Mouse (Mus musculus) ES-E14 (cell line): Measurements from ENCODE around the gene Tmem164. TPM values are rescaled to one million over a fixed set of nuclear protein-coding genes. Genes with fewer than 3 reads are reported as not detected.
"Not testable (repeated sequence)": the region's sequence is repeated elsewhere in the genome, so short reads cannot be mapped to it uniquely, and the experiment has no call there.

Experiments
- DNase-seq: peaks from one replicate; pipeline ENCODE4 v3.0.0-alpha.2; 2013; ENCODE audit warnings: low read depth, low spot score
- H3K27ac ChIP-seq: 2 replicates; pipeline ENCODE4 v1.5.1; 2012; ENCODE audit warnings: low read depth, mild to moderate bottlenecking, low read length, moderate library complexity, mixed read lengths; ENCODE audit not compliant: poor library complexity, insufficient read depth, severe bottlenecking
- H3K36me3 ChIP-seq: 2 replicates; pipeline ENCODE4 v1.6.1; 2012; ENCODE audit warnings: mild to moderate bottlenecking, low read length, moderate library complexity, mixed read lengths; ENCODE audit not compliant: control insufficient read depth, poor library complexity, insufficient read depth, severe bottlenecking
- H3K4me1 ChIP-seq, 2 experiments: fragments of 150-350 bp in 1 of 2; sonication (generic) in 1 of 2; 2 replicates each; pipeline ENCODE4 v1.6.1; 2012; ENCODE audit warnings: low read length in 2 of 2, mild to moderate bottlenecking in 1 of 2, mixed read lengths in 1 of 2; ENCODE audit not compliant: control insufficient read depth in 2 of 2, insufficient read depth in 2 of 2, poor library complexity in 1 of 2
- H3K4me3 ChIP-seq, 2 experiments: fragments of 150-350 bp in 1 of 2; sonication (generic) in 1 of 2; 2 replicates each; pipeline ENCODE4 v1.5.1; 2012; ENCODE audit warnings: low read length in 2 of 2, low read depth in 1 of 2, mild to moderate bottlenecking in 1 of 2, mixed read lengths in 1 of 2; ENCODE audit not compliant: insufficient read depth in 1 of 2, poor library complexity in 1 of 2, severe bottlenecking in 1 of 2
- H3K9ac ChIP-seq: 2 replicates; pipeline ENCODE4 v1.6.1; 2012; ENCODE audit warnings: low read depth, mild to moderate bottlenecking, low read length, mixed read lengths; ENCODE audit not compliant: poor library complexity, insufficient read depth, severe bottlenecking
- H3K9me3 ChIP-seq: fragments of 150-350 bp; sonication (generic); 2 replicates; pipeline ENCODE4 v1.6.1; 2012; ENCODE audit warnings: low read depth, mild to moderate bottlenecking, low read length; ENCODE audit not compliant: control insufficient read depth, insufficient read depth
- CHD2 ChIP-seq: IDR thresholded peaks from 2 replicates; pipeline ENCODE4 v1.6.1; 2014; ENCODE audit warnings: mild to moderate bottlenecking, low read depth, low read length, inconsistent platforms
- HCFC1 ChIP-seq: IDR thresholded peaks from 2 replicates; pipeline ENCODE4 v1.6.1; 2012; ENCODE audit warnings: low read length, inconsistent platforms, borderline replicate concordance; ENCODE audit not compliant: insufficient read depth
- MAFK ChIP-seq: IDR thresholded peaks from 2 replicates; pipeline ENCODE4 v1.6.1; 2014; ENCODE audit warnings: mild to moderate bottlenecking, low read depth, low read length, inconsistent platforms; ENCODE audit not compliant: insufficient read depth
- ZC3H11A ChIP-seq: IDR thresholded peaks from 2 replicates; pipeline ENCODE4 v1.6.1; 2012; ENCODE audit warnings: low read depth, mild to moderate bottlenecking, inconsistent platforms, low read length, borderline replicate concordance
- ZNF384 ChIP-seq: IDR thresholded peaks from 2 replicates; pipeline ENCODE4 v1.6.1; 2012; ENCODE audit warnings: low read depth, low read length, inconsistent platforms
- in situ Hi-C, 2 experiments: fragments of 600-800 bp; cut with MboI; formaldehyde crosslinking; loops; one replicate each; pipeline ENCODE4 v1.15.1; 2025; ENCODE audit warnings: low sequenced_read_pairs in 2 of 2, inconsistent platforms in 1 of 2; ENCODE audit not compliant: unreplicated experiment in 2 of 2
- total RNA-seq: library from RNA; depleted of rRNA; stranded (reverse); fragments of 300-350 nt; gene quantifications from 2 replicates; pipeline ENCODE4 v1.2.3, GENCODE M21; 2012; rRNA removed

Tmem164 gene
- total RNA-seq, result 12.4 and 15.3 TPM in 2 replicates

- TF ChIP-seq HCFC1, result no peak
- TF ChIP-seq ZC3H11A, result no peak
- TF ChIP-seq ZNF384, result no peak
- TF ChIP-seq MAFK, result no peak
- no peak for TF ChIP-seq CHD2
- peaks cover 0 to 7% of the 10 kb centered on the region in 2 experiments; a peak in 2 of 4 replicates for H3K4me1 ChIP-seq
- peak within 1 kb of the TSS; percentile 81 for H3K27ac ChIP-seq
- in situ Hi-C loops, result no loop called here
- H3K36me3 ChIP-seq, result peaks cover 2% of the 10 kb centered on the region; the same call in 1 of the 2 replicates
- no peaks in the 10 kb centered on the region for H3K9me3 ChIP-seq
- H3K9ac ChIP-seq, result peak within 1 kb of the TSS; percentile 85
- peak within 1 kb of the TSS; percentile 77 to 94 for H3K4me3 ChIP-seq
- peak; percentile 42 for DNase-seq
Measured at GRCm38 (mm10) chrX:142681056-142681615, at the start of gene Tmem164. Gene Tmem164, plus strand, starts transcription at chrX:142681406.

GRCm38 (mm10) chrX:142632990-142633389 lies 48.2 kb upstream of the Tmem164 start:
- H3K27ac ChIP-seq, DNase-seq, H3K4me3 ChIP-seq, H3K36me3 ChIP-seq, in situ Hi-C loops, H3K4me1 ChIP-seq, H3K9ac ChIP-seq, H3K9me3 ChIP-seq: not testable (repeated sequence)

GRCm38 (mm10) chrX:142647202-142647601 lies 34.0 kb upstream of the Tmem164 start:
- in situ Hi-C loops, result no loop called here
- H3K4me3 ChIP-seq, result no peak overlapping the region
- H3K36me3 ChIP-seq, result no peaks in the 10 kb centered on the region
- no peak overlapping the region for H3K9ac ChIP-seq
- DNase-seq, result no peak
- no peak for TF ChIP-seq CHD2
- TF ChIP-seq ZNF384, result no peak
- no peak for TF ChIP-seq HCFC1
- TF ChIP-seq MAFK, result no peak
- TF ChIP-seq ZC3H11A, result no peak
- no peak overlapping the region for H3K27ac ChIP-seq
- no peaks in the 10 kb centered on the region for H3K9me3 ChIP-seq
- no peaks in the 10 kb centered on the region for H3K4me1 ChIP-seq

- Histone ChIP-seq H3K4me1 (no peaks in the 10 kb centered on the region), H3K9me3 (no peaks in the 10 kb centered on the region), H3K9ac (no peak overlapping the region), H3K36me3 (no peaks in the 10 kb centered on the region), H3K27ac (no peak overlapping the region), H3K4me3 (no peak overlapping the region)
- in situ Hi-C loops, result no loop called here
- TF ChIP-seq ZNF384, result no peak
- no peak for TF ChIP-seq MAFK
- TF ChIP-seq CHD2, result no peak
- no peak for TF ChIP-seq ZC3H11A
- no peak for TF ChIP-seq HCFC1
- DNase-seq, result no peak
Measured at GRCm38 (mm10) chrX:142650117-142650764, 31.0 kb upstream of the Tmem164 start.
